Mouse (Mus musculus): ENCODE measurements at regions not wholly inside any gene's neighbourhood (a gene's known extent, or its start where the extent isn't known, plus 50 kb on each side); places are given as distances from the start of the nearest gene placed in this dataset.

DNA sequence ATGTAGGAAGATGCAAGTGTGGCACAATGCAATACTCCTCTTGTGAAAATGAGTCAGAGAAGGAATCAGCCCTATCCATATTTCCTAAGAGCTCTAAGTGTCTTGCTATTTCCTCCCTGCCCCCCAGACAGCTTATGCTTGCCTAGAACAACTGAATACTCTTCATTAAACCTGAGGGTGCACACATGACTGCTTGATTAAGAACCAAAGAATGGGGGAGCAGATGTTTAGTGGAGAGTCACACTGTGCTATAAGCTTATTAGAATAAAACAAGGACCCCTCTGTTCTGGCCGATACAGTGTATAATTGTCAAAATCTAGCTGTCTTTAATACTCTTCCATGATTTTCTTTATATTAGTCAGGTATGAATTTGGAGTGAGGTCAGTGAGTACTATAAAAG is 458.8 kb upstream of the Mon1b start:
- DNase-seq (ENCODE audit: low spot score in 2 of 2) = no peak

DNA sequence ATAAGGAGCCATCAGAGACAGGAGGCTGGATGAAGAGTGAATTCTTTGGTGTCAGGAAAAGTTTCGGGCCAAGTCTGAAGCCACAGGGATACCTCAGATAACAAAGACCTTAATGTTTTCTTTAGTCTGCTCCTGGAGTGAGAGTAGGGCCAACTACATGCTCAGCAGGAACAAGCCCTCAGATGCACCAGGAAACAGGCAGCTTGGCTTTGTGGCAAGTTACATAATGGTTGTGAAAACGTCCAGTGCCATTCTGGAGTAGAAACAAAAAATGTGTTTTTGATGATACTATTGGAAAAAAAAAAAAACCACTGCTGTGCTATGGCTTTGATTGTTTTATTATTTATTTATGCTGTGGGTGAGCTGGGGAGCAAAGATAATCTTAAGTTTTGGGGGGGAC is 452.2 kb upstream of the Mon1b start:
- no peak for DNase-seq (ENCODE audit: low spot score in 2 of 2)

DNA sequence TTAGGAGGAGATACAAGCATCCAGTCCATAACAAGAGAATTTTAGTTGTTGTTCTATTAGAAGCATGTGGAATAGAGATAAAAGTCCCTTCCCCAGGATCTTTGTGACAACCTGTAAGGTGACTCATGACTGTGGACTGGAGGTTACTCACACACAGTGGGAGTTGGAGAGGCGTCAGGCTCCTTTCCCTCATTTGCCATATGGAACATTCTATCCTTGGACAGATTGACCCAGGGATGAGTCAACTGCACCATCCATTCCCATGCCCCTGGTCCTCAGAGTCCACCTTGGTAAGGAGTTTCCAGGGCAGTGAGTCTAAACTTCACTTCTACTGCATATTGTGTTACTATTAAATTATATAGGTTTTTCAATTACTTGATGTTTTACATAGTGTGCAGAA is 444.9 kb upstream of the Mon1b start:
- DNase-seq (ENCODE audit: low spot score in 2 of 2) = no peak

DNA sequence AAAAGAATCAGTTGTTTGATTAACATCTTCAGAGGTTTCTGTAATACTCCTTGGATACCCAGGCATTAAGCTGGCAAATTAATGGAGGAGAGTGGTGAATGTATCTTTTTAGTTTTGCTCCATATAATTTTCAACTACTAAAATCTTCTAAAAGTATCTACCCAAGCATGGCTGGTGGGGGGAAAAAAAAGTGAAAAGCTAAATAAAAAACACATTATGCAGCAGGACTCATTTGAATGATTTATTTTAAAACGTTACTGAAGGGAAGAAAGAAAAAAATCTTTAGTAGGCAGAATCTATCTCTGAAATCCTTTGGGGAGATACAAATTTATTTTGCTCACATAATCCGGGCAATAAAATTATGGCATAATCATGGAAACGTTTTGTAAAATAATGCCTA is 443.9 kb upstream of the Mon1b start:
- DNase-seq (ENCODE audit: low spot score in 2 of 2) = no peak

Data from heart, adult 9 months (tissue).